Mouse (Mus musculus) limb, embryonic 11.5 days (tissue): Measurements from ENCODE around the gene Spats2. TPM values are rescaled to one million over a fixed set of nuclear protein-coding genes. Genes with fewer than 3 reads are reported as not detected.
A peak's percentile ranks its signal among the peaks of the same experiment; 100 is the strongest.

ENCODE experiments used
- ATAC-seq: fragments of 200-750 bp; cut with Nextera tagmentation; 2 replicates; pipeline ENCODE4 v1.8.0; 2017; ENCODE audit warnings: low read depth; ENCODE audit not compliant: insufficient number of reproducible peaks, low FRiP score, low TSS enrichment
- DNase-seq: peaks from one replicate; pipeline ENCODE4 v3.0.0-alpha.2; 2015; ENCODE audit warnings: low spot score
- H3K27ac ChIP-seq: fragments of 300-500 bp; sonication (generic); replicated peaks from 2 replicates; pipeline ENCODE4 v1.5.1; 2014; ENCODE audit warnings: low read depth, mild to moderate bottlenecking, low read length
- H3K27me3 ChIP-seq: fragments of 300-500 bp; sonication (generic); 2 replicates; pipeline ENCODE4 v1.6.1; 2014; ENCODE audit warnings: mild to moderate bottlenecking, low read length, mixed read lengths; ENCODE audit not compliant: control insufficient read depth, insufficient read depth
- H3K36me3 ChIP-seq: fragments of 300-500 bp; sonication (generic); 2 replicates; pipeline ENCODE4 v1.6.1; 2014; ENCODE audit warnings: mild to moderate bottlenecking, low read length, moderate library complexity, mixed read lengths; ENCODE audit not compliant: control insufficient read depth, insufficient read depth
- H3K4me1 ChIP-seq: fragments of 300-500 bp; sonication (generic); 2 replicates; pipeline ENCODE4 v1.6.1; 2014; ENCODE audit warnings: low read length, mixed read lengths; ENCODE audit not compliant: control insufficient read depth, insufficient read depth
- H3K4me2 ChIP-seq: fragments of 300-500 bp; sonication (generic); 2 replicates; pipeline ENCODE4 v1.6.1; 2014; ENCODE audit warnings: low read depth, mild to moderate bottlenecking, moderate library complexity; ENCODE audit not compliant: severe bottlenecking
- H3K4me3 ChIP-seq: fragments of 300-500 bp; sonication (generic); 2 replicates; pipeline ENCODE4 v1.5.1; 2014; ENCODE audit warnings: low read depth, low read length
- H3K9ac ChIP-seq: fragments of 300-500 bp; sonication (generic); 2 replicates; pipeline ENCODE4 v1.6.1; 2014; ENCODE audit warnings: mild to moderate bottlenecking, low read length
- H3K9me3 ChIP-seq: fragments of 300-500 bp; sonication (generic); 2 replicates; pipeline ENCODE4 v1.6.1; 2016; ENCODE audit warnings: low read length; ENCODE audit not compliant: control insufficient read depth
- WGBS: fragments of 180-500 bp; shearing (Covaris S2); extraction: QIAGEN DNeasy Blood & Tissue Kit; methylation state at CpG from one replicate; pipeline ENCODE4 v1.1.7; 2014; 5-methylcytosine and 5-hydroxymethylcytosine counted together
- microRNA-seq: library from miRNA; unstranded; fragments of <30 nt; microRNA quantifications from one replicate; pipeline ENCODE4, GENCODE M21; 2016
- polyA plus RNA-seq: library from polyadenylated mRNA; unstranded; fragments of >200 nt; fragmentation: Nextera tagmentation; extraction: Ambion mirVana; gene quantifications from 2 replicates; pipeline ENCODE4 v1.2.1, GENCODE M21; 2014

The Spats2 gene
- polyA plus RNA-seq, 1 experiment from 2014 or later, result 70.1 TPM

GRCm38 (mm10) chr15:99254477-99255005 is 128.8 kb downstream of the Spats2 start:
- Histone ChIP-seq H3K36me3 (no peaks in the 10 kb centered on the region), H3K27ac (no peak overlapping the region), H3K4me2 (no peak overlapping the region), H3K9me3 (no peaks in the 10 kb centered on the region), H3K9ac (no peak overlapping the region), H3K4me3 (no peak overlapping the region), H3K4me1 (0 out of 2 replicates have a peak, but pooled peaks cover 3% of the 10 kb centered on the region), H3K27me3 (no peaks in the 10 kb centered on the region)
- ATAC-seq, result no peak
- WGBS, result 85% methylated on average over 2 of the region's 2 CpGs
- no peak for DNase-seq

GRCm38 (mm10) chr15:99255241-99255749 is 129.6 kb downstream of the Spats2 start:
- DNase-seq, result no peak
- WGBS, result 87% methylated on average over 6 of the region's 6 CpGs
- Histone ChIP-seq H3K27me3 (no peaks in the 10 kb centered on the region), H3K4me2 (no peak overlapping the region), H3K9ac (no peak overlapping the region), H3K27ac (no peak overlapping the region), H3K4me1 (0 out of 2 replicates have a peak, but pooled peaks cover 3% of the 10 kb centered on the region), H3K4me3 (no peak overlapping the region), H3K36me3 (no peaks in the 10 kb centered on the region), H3K9me3 (no peaks in the 10 kb centered on the region)
- no peak for ATAC-seq

- ATAC-seq (no peak), DNase-seq (no peak)
- Histone ChIP-seq H3K4me2 (peak overlapping the region; percentile 17; the same call in 1 of the 2 replicates), H3K9ac (no peak overlapping the region), H3K27ac (no peak overlapping the region), H3K4me1 (no peaks in the 10 kb centered on the region), H3K36me3 (no peaks in the 10 kb centered on the region), H3K9me3 (no peaks in the 10 kb centered on the region), H3K27me3 (no peaks in the 10 kb centered on the region), H3K4me3 (no peak overlapping the region)
- WGBS, result 67% methylated on average over 8 of the region's 8 CpGs
Observed at GRCm38 (mm10) chr15:99259167-99259729, 133.5 kb downstream of the Spats2 start.

GRCm38 (mm10) chr15:99259730-99260252 is 134.1 kb downstream of the Spats2 start:
- H3K9ac ChIP-seq, result no peak overlapping the region
- no peaks in the 10 kb centered on the region for H3K4me1 ChIP-seq
- DNase-seq (peak; percentile 55), ATAC-seq (no peak)
- H3K9me3 ChIP-seq, result no peaks in the 10 kb centered on the region
- WGBS, result under 1% methylated on average over 8 of the region's 10 CpGs
- no peak overlapping the region for H3K4me3 ChIP-seq
- H3K27ac ChIP-seq, result no peak overlapping the region
- no peaks in the 10 kb centered on the region for H3K36me3 ChIP-seq
- no peaks in the 10 kb centered on the region for H3K27me3 ChIP-seq
- peak overlapping the region; percentile 17; the same call in 1 of the 2 replicates for H3K4me2 ChIP-seq

- no peaks in the 10 kb centered on the region for H3K36me3 ChIP-seq
- no peak for DNase-seq
- H3K4me1 ChIP-seq, result no peaks in the 10 kb centered on the region
- no peak for ATAC-seq
- no peaks in the 10 kb centered on the region for H3K9me3 ChIP-seq
- H3K4me2 ChIP-seq, result no peak overlapping the region
- H3K27ac ChIP-seq, result no peak overlapping the region
- no peak overlapping the region for H3K9ac ChIP-seq
- H3K4me3 ChIP-seq, result no peak overlapping the region
- no peaks in the 10 kb centered on the region for H3K27me3 ChIP-seq
- WGBS, result 50% methylated on average over 10 of the region's 10 CpGs
Observed at GRCm38 (mm10) chr15:99262702-99263101, 137.0 kb downstream of the Spats2 start.

Small RNA genes within 50 kb of the gene (microRNA-seq; reads per million reads assigned to microRNA genes)
- gene Mir6960, result 2.4 reads per million

Other genes starting within 250 kb of the Spats2 start
- gene Rhebl1, start 231.4 kb upstream of the Spats2 start, polyA plus RNA-seq, result 19.8 and 22.2 TPM in 2 replicates
- 0.15 and 0.23 TPM in 2 replicates for gene Dhh, start 227.4 kb upstream of the Spats2 start, polyA plus RNA-seq
- 5.5 and 6.2 TPM in 2 replicates for gene Lmbr1l, start 207.7 kb upstream of the Spats2 start, polyA plus RNA-seq
- 2,238 and 2,358 TPM in 2 replicates for gene Tuba1b, start 191.4 kb upstream of the Spats2 start, polyA plus RNA-seq
- gene Gm49450, start 172.4 kb upstream of the Spats2 start, polyA plus RNA-seq, result not detected in 2 replicates
- gene Tuba1a, start 172.2 kb upstream of the Spats2 start, polyA plus RNA-seq, result 1,453 and 1,516 TPM in 2 replicates
- 146 and 157 TPM in 2 replicates for gene Tuba1c, start 96.0 kb upstream of the Spats2 start, polyA plus RNA-seq
- gene Prph, start 70.7 kb upstream of the Spats2 start, polyA plus RNA-seq, result 0.10 and 0.11 TPM in 2 replicates
- 33.4 and 37.2 TPM in 2 replicates for gene Troap, start 51.3 kb upstream of the Spats2 start, polyA plus RNA-seq
- not detected in 2 replicates for gene C1ql4, start 38.1 kb upstream of the Spats2 start, polyA plus RNA-seq
- 0.61 and 0.62 TPM in 2 replicates for gene Dnajc22, start 32.7 kb upstream of the Spats2 start, polyA plus RNA-seq
- gene Kcnh3, start 98.9 kb downstream of the Spats2 start, polyA plus RNA-seq, result 0.07 TPM in 1 of 2 replicates, not detected in the other
- 165 and 168 TPM in 2 replicates for gene Mcrs1, start 126.0 kb downstream of the Spats2 start, polyA plus RNA-seq
- gene Prpf40b, start 169.2 kb downstream of the Spats2 start, polyA plus RNA-seq, result 51.9 and 57.3 TPM in 2 replicates
- not detected in 2 replicates for gene Fam186b, start 170.0 kb downstream of the Spats2 start, polyA plus RNA-seq
- 26.8 and 31.7 TPM in 2 replicates for gene Fmnl3, start 244.6 kb downstream of the Spats2 start, polyA plus RNA-seq